Mouse (Mus musculus) WW6 (cell line): Measurements from ENCODE around the gene Rhbdl1.

ENCODE experiments used
- DNase-seq: peaks from one replicate; pipeline ENCODE4 v3.0.0-alpha.2; 2013; ENCODE audit warnings: low read depth, low spot score

The Rhbdl1 gene

DNA sequence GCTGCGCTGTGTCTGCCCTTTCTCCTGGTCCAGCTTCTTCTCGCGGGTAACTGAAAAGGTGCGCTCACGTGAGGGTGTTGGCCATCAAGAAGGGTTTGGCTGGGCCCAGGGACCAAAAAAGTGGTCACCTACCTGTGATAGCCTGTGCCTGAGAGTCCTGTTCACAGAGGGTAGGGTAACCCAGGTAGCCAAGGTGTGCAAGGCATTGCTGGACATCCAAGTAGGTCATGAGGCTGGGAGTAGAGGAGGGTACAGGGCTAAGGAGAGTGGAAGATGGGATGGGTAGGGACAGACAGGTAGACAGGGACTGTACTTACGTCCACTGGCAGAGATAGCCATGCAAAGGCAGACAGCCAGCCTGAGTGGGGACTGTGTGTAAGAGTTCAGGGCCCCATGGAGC is 3.4 kb upstream of the Rhbdl1 start:
- no peak for DNase-seq

DNA sequence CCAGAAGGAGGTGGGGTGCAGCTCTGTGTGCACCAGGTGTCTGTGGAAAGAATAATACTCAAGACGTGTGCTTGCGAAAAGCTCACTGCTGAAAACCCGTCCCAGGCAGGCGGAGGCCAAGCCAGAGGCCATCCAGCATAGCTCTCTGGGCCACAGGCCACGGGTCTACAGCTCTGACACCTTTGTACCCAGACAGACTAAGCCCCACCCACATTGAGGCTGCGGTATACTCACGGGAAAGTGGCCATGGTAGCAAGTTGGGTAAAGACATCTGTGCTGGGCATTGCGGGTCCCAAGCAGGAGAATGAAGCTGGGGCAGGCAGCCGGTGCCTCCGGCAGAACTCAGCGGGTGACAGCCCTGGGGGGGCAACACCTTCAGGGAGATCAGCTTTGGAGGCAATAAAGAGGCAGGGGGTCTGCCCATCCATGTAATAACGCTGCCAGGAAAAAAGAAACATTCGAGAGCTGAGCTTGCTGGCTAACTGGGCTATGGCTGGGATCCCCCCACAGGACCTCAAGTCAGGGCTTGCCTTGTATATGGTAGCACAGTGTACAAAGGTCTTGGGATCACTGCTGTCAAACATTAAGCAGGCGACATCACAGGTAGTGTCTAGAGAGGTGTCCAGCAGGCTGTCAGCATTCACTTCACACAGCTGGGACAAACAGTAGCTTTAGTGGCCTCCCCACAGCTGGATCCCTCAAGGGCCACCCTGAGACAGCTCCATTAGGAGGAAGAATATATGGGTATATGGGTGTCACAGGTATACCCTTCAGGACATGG is 2.5 kb upstream of the Rhbdl1 start:
- DNase-seq, result no peak

DNA sequence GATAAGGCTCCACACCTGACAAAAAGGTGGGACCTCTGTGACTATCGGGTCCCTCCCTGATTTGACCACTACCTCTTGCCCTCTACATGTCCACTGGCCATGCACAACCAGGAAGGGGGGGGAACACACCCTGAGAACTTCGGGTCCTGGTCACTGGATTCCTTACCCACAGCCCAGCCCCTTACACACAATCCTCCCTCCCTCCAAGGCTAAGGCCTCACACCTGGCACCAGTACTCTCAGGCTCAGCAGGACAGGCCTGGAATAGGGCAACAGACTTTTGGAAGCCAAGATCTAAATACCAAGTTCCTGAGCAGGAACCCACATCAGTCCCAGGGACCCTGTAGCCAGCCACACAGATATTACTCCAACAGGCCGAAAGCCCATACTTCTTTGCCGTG is 1.8 kb upstream of the Rhbdl1 start:
- no peak for DNase-seq

- no peak for DNase-seq
Measured at GRCm38 (mm10) chr17:25837533-25837932, 438 bp upstream of the Rhbdl1 start.

DNA sequence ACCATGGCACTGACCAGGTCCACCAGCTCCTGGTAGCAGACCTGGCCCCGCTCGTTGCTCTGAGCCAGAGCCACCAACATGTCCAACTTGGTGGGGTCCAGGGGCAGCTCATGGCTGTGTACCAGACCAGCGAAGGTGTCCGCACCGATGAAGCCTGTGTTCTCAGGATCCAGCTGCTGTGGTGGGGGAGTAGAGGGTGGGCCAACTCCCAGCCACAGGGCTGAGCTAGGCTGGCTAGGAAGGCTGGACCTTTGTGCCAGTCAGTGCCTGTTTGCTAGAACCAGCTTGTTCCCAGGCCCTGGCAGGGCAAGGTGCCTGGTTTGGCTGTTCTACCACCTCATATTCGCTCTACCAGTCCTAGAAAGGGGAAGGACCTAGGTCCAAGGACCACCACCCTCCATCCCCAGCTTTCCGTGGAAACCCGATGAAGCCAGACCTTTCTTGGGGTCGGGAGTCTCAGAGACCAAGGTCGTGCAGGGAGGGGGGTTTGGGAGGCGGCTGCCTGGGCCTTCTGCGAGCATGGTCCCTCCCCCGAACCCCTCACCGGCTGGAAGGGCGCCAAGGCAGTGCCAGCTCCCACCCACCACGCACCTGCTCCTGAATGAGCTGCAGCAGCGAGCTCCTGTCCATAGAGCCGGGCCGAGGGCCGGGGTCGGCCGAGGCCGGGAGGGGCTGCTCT is 559 bp downstream of the Rhbdl1 start:
- no peak for DNase-seq

GRCm38 (mm10) chr17:25835816-25836215 is 1.3 kb downstream of the Rhbdl1 start:
- no peak for DNase-seq

GRCm38 (mm10) chr17:25835301-25835700 is 1.8 kb downstream of the Rhbdl1 start:
- DNase-seq, result no peak

GRCm38 (mm10) chr17:25834595-25835222 is 2.4 kb downstream of the Rhbdl1 start:
- DNase-seq, result no peak

DNA sequence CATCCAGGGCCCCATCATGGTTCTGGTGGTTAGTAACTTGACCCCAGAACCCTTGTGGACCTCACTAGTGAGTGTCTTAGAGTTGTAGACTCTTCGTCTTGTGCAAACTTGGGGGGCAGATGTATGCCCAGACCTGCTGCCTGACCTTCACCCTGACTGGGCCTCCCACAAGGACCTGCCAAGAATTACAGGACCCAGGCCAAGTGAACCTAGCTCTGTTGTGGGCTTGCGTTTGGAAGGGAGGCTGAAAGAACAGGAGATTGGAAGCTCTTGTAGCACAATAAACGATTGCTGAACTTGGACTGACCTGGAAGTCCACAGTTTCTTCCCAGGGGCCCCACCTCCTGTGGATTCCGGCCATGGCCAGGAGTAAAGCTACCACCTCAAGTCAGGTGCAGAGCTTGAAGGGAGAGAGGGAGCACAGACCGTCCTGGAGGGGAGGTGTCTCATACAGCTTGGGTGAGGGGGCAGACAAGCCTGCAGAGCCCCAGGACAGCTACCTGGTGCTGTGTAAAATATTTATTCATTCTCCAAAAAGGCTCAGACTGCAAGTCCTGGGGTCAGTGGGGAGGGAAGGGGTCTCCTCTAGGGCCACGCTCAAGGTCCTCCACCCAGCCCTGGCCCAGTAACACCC is 3.0 kb downstream of the Rhbdl1 start:
- DNase-seq, result no peak

DNA sequence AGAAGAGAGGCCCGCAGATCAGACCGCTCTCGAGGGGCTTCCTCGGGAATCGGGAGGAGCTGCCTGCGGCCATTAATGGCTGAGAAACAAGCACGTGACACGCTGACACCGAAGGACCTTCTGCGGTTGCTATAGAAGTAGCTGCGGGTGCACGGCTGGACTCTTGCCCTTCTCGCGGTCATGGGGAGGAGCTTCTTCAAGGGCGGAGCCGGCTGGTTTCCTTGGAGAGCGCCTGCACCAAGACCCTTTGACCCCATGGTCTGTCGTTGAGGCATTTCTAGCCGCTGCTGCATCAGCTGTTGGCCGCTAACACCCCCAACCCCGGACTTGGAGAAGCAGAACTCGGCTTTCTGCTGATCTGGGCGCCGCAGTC is 3.8 kb downstream of the Rhbdl1 start, which contains the start of gene Stub1:
Gene Stub1, minus strand, starts transcription at position 114 of the 373 bp plus-strand sequence.
- DNase-seq, result no peak

- peak; percentile 96 for DNase-seq
Measured at GRCm38 (mm10) chr17:25832436-25833290, 4.4 kb downstream of the Rhbdl1 start.

DNA sequence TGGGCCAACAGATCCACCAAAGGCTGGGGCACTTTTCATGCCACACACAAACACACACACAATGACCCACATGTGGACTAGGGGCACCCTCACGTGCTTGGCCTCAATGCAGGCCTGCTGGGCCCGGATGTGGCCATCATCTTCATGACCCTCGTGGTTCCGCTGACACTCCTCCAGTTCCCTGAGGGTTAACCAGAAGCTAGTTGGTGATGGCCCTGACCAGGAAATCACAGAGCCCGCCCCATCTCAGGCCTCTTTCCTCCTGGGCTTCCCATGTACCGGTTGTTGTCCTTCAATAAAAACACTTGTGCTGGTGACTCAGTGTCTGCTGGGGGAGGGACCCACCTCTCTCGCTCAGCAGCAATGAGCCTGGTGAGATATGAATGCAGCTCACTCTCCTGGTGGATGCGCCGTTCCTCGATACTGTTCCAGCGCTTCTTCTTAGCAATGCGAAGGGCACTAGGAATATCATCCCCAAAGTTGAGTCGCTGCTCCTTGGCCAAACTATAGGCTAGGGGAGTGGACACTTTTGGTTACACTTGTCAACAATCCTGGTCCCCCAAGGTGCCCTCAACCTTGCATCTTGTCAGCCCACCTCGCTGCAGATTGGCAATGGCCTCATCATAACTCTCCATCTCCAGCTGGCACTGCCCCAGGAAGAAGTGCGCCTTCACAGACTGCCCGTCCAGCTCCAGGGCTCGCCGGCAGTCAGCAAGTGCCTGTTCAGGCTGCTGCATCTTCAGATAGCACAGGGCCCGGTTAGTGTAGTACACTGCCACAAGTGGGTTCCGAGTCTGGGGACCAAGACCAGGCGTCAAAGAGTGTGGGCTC is 5.4 kb downstream of the Rhbdl1 start:
- no peak for DNase-seq

DNA sequence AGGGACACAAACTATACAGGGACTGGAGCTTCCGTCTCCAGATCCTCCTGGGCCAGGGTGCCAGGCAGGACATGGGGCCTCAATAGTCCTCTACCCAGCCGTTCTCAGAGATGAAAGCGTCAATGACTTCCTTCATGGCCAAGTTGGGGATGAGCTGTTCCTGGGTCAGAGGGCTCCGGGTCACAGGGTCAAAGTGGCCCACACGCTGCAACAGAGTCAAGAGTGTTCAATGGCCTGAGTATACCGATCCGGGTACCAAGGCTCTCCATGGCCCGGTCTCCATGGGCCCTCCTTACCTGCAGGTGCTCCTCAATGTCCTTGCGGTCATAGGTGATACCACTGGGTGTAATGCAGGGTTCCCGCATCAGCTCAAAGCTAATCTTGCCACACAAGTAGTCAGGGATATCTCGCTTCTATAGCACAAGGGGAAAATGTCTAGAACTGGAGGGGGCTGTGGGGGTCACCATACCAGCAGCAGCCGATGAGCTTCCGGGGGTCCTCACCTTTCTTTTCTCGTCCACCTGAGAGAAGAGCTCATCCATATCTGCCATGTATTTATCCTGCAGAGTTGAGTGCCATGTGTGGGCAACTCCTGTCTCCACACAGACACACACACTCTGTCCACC is 6.2 kb downstream of the Rhbdl1 start:
- no peak for DNase-seq

- no peak for DNase-seq
Measured at GRCm38 (mm10) chr17:25830200-25830753, 6.8 kb downstream of the Rhbdl1 start.

DNA sequence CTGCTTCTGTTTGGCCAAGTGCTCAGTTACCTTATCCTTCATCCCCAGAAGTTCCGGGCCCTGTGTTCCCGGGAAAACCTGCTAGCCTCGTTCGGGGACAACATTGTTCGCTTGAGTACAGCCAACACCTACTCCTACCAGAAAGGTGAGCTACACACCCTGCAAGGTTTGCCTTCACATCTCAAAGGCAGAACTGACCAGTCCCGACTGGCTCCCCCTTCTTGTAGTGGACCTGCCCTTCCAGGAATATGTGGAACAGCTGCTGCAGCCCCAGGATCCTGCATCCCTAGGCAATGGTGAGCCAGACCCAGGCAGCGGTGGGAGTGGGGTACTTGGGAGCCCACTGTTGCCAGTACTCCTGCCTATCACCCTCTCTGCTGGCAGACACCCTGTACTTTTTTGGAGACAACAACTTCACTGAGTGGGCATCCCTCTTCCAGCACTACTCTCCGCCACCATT is 7.5 kb downstream of the Rhbdl1 start:
- DNase-seq, result no peak

DNA sequence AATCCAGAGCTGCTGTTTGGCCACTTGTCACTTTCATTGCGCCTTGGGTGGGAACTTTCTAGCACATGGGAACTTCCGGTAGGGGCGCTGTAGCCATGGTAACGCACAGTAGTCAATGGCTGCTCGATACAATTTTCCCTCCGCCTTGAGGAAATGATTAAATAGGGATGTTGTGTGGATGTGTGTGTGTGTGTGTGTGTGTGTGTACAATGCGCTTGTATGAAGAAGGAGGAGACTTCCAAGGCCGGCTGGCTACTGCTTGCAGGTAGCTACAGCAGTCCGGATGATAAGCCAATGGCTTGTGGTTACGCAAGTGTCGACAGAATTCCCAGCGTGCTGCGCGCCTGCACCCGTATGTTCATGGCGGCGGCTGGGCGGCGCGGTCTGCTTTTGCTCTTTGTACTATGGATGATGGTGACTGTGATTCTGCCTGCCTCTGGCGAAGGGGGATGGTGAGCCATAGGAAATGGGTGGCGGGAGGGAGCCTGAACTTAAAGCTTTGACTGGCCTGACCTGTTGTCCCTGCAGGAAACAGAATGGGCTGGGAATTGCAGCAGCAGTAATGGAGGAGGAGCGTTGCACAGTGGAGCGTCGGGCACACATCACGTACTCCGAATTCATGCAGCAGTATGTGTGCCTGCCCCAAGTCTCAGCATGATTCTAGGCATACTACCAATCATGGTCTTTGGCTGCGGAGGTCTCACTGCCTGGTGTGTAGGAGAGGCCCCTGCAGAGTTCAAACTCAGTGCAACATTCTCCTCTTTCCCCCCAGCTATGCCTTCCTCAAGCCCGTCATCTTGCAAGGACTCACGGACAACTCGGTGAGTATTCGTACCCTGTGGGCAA is 8.2 kb downstream of the Rhbdl1 start, which contains the start of gene Jmjd8:
Gene Jmjd8, plus strand, starts transcription at position 156 of the 846 bp plus-strand sequence.
- DNase-seq, result no peak

- DNase-seq, result no peak
Measured at GRCm38 (mm10) chr17:25828223-25828594, 8.9 kb downstream of the Rhbdl1 start.

GRCm38 (mm10) chr17:25827546-25828222 is 9.4 kb downstream of the Rhbdl1 start:
- no peak for DNase-seq
